Mouse (Mus musculus) bone marrow, adult 2 months (tissue): ENCODE data around the gene Dock2.

Experiments used
- CTCF ChIP-seq: fragments of 200-500 bp; IDR thresholded peaks from 2 replicates; pipeline ENCODE4 v1.5.1; 2011; ENCODE audit warnings: low read length, control low read depth; ENCODE audit not compliant: control insufficient read depth, insufficient read depth
- POLR2A ChIP-seq: fragments of 200-500 bp; IDR thresholded peaks from 2 replicates; pipeline ENCODE4 v1.6.1; 2011; ENCODE audit warnings: low read depth, mild to moderate bottlenecking, control low read depth, low read length, borderline replicate concordance; ENCODE audit not compliant: control insufficient read depth

DNA sequence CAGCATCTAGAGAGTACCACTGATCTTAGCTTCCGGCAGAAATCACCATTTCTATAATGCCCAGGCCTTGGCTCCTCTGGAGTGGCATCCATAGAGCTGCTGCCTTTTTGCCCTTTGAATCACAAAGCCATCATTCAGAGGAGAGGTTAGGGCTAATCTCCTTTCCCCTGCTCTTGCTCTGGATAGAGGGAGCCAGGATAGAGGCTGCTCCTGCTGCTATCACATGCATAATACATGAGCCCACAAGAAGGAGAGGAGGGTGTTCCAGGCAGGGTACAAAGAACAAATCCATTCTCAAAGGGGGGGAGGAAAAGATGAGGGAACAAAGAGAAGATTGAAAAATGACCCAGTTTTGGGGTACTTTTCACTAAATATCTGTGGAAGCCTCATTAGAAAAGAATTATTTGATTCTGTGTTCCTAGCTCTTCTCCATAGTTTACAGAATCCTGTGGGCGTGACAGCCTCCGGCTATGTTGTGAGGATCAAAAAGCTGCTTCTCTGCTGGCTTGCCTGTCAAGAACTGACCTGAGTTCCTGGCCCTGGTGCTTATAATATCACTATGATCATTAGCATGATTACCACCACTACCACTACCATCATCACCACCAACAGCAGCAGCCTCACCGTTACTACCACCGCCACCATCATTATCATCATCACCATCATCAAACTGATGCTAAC lies 485.9 kb downstream of the Dock2 start:
- TF ChIP-seq POLR2A (no peak), CTCF (no peak)
